In genomic region chr4:137636597-137636996, GRCm38 (mm10) we compare ENCODE assay signal across 27 mouse cellular contexts. TPM values are rescaled to one million over a fixed set of nuclear protein-coding genes. Genes with fewer than 3 reads are reported as not detected.
A peak's percentile ranks its signal among the peaks of the same experiment; 100 is the strongest.
DNase-seq lines count a peak whose midpoint lies in the region; ATAC-seq and TF ChIP-seq lines count a peak whose summit lies in the region.
"Had no signal": no experiment of that assay in that cellular context is flagged by ENCODE, and none has a peak within 500 bp of the region (broad histone marks: within the 10 kb centered on the region; RNA-seq: fewer than 3 reads in every experiment).

No protein-coding gene starts in this region.

- TF ChIP-seq CTCF in hindbrain, postnatal 0 days (IDR thresholded peaks at IDR 0.05; ENCODE audit: low read depth), result peak; percentile 21; the same call in 1 of the 2 replicates
- peak; percentile 32; the same call in 1 of the 2 replicates for TF ChIP-seq CTCF in liver, postnatal 0 days (IDR thresholded peaks at IDR 0.05; ENCODE audit: low read depth)

- no peaks in the 10 kb centered on the region for H3K9me3 ChIP-seq in hindbrain, postnatal 0 days (ENCODE audit: low read length)
- H3K9me3 ChIP-seq in hindbrain, embryonic 16.5 days (ENCODE audit: control insufficient read depth, low read length), result no peaks in the 10 kb centered on the region
- no peaks in the 10 kb centered on the region for H3K9me3 ChIP-seq in liver, postnatal 0 days (ENCODE audit: low read length)
- H3K9me3 ChIP-seq in liver, embryonic 11.5 days (ENCODE audit: control insufficient read depth, low read length), result no peaks in the 10 kb centered on the region
- no peaks in the 10 kb centered on the region for H3K9me3 ChIP-seq in midbrain, embryonic 10.5 days (replicated peaks)
- H3K9me3 ChIP-seq: embryonic facial prominence, embryonic 12.5 days; G1E; heart, embryonic 10.5 days; heart, embryonic 15.5 days; kidney, embryonic 15.5 days; limb, embryonic 12.5 days; midbrain, embryonic 12.5 days; neural tube, embryonic 13.5 days had no signal

- H3K4me3 ChIP-seq in hindbrain, postnatal 0 days (ENCODE audit: low read length), result no peak overlapping the region
- H3K4me3 ChIP-seq in hindbrain, embryonic 16.5 days (ENCODE audit: low read length), result no peak overlapping the region
- no peak overlapping the region for H3K4me3 ChIP-seq in liver, postnatal 0 days (ENCODE audit: low read depth, low read length)
- H3K4me3 ChIP-seq in liver, embryonic 11.5 days (ENCODE audit: low read depth, low read length), result no peak overlapping the region
- H3K4me3 ChIP-seq in midbrain, embryonic 10.5 days, result no peak overlapping the region
- H3K4me3 ChIP-seq: embryonic facial prominence, embryonic 12.5 days; heart, embryonic 10.5 days; heart, embryonic 15.5 days; kidney, embryonic 15.5 days; limb, embryonic 12.5 days; midbrain, embryonic 12.5 days; neural tube, embryonic 13.5 days had no signal

- peaks cover 72% of the 10 kb centered on the region for H3K36me3 ChIP-seq in hindbrain, postnatal 0 days (ENCODE audit: insufficient read depth, low read length)
- peaks cover 38% of the 10 kb centered on the region for H3K36me3 ChIP-seq in hindbrain, embryonic 16.5 days (ENCODE audit: control insufficient read depth, insufficient read depth, low read length)
- peaks cover 74% of the 10 kb centered on the region for H3K36me3 ChIP-seq in liver, postnatal 0 days (replicated peaks; ENCODE audit: insufficient read depth, low read length)
- peaks cover 56% of the 10 kb centered on the region for H3K36me3 ChIP-seq in liver, embryonic 11.5 days (ENCODE audit: control insufficient read depth, insufficient read depth, low read length)
- peaks cover 100% of the 10 kb centered on the region for H3K36me3 ChIP-seq in midbrain, embryonic 10.5 days

- no peak overlapping the region for H3K4me2 ChIP-seq in hindbrain, postnatal 0 days (ENCODE audit: low read depth, low read length)
- H3K4me2 ChIP-seq in hindbrain, embryonic 16.5 days (ENCODE audit: low read length), result no peak overlapping the region
- H3K4me2 ChIP-seq in liver, postnatal 0 days (ENCODE audit: low read depth, low read length), result no peak overlapping the region
- no peak overlapping the region for H3K4me2 ChIP-seq in liver, embryonic 11.5 days
- H3K4me2 ChIP-seq: embryonic facial prominence, embryonic 12.5 days; heart, embryonic 15.5 days; kidney, embryonic 15.5 days; limb, embryonic 12.5 days; midbrain, embryonic 12.5 days; neural tube, embryonic 13.5 days had no signal

- no peaks in the 10 kb centered on the region for H3K4me1 ChIP-seq in hindbrain, postnatal 0 days (ENCODE audit: insufficient read depth, low read length)
- H3K4me1 ChIP-seq in hindbrain, embryonic 16.5 days (ENCODE audit: control insufficient read depth, insufficient read depth, low read depth, low read length), result no peaks in the 10 kb centered on the region
- peaks cover 6% of the 10 kb centered on the region; the same call in 1 of the 2 replicates for H3K4me1 ChIP-seq in liver, postnatal 0 days (ENCODE audit: insufficient read depth)
- H3K4me1 ChIP-seq in liver, embryonic 11.5 days (replicated peaks; ENCODE audit: control insufficient read depth, insufficient read depth, low read length), result peaks cover 4% of the 10 kb centered on the region; the same call in 1 of the 2 replicates
- no peaks in the 10 kb centered on the region for H3K4me1 ChIP-seq in midbrain, embryonic 10.5 days
- H3K4me1 ChIP-seq: embryonic facial prominence, embryonic 12.5 days; limb, embryonic 12.5 days; neural tube, embryonic 13.5 days had no signal

- H3K9ac ChIP-seq in hindbrain, postnatal 0 days (replicated peaks; ENCODE audit: low read length), result no peak overlapping the region
- H3K9ac ChIP-seq in hindbrain, embryonic 16.5 days (ENCODE audit: low read depth, low read length), result no peak overlapping the region
- H3K9ac ChIP-seq in liver, postnatal 0 days (replicated peaks), result no peak overlapping the region
- H3K9ac ChIP-seq in liver, embryonic 11.5 days (ENCODE audit: low read depth, low read length), result no peak overlapping the region
- H3K9ac ChIP-seq: embryonic facial prominence, embryonic 12.5 days; heart, embryonic 15.5 days; kidney, embryonic 15.5 days; limb, embryonic 12.5 days; midbrain, embryonic 12.5 days; neural tube, embryonic 13.5 days had no signal

- WGBS in hindbrain, postnatal 0 days, result 86% methylated on average over 3 of the region's 3 CpGs
- 81% methylated on average over 3 of the region's 3 CpGs for WGBS in hindbrain, embryonic 16.5 days
- 85% methylated on average over 3 of the region's 3 CpGs for WGBS in liver, postnatal 0 days (ENCODE audit: insufficient replicate concordance)
- WGBS in liver, embryonic 11.5 days, result 89% methylated on average over 3 of the region's 3 CpGs
- 88% methylated on average over 3 of the region's 3 CpGs for WGBS in midbrain, embryonic 10.5 days

- no peak overlapping the region for H3K27ac ChIP-seq in hindbrain, postnatal 0 days
- H3K27ac ChIP-seq in hindbrain, embryonic 16.5 days (ENCODE audit: low read depth, low read length), result no peak overlapping the region
- H3K27ac ChIP-seq in liver, postnatal 0 days (ENCODE audit: low read depth), result no peak overlapping the region
- H3K27ac ChIP-seq in liver, embryonic 11.5 days (ENCODE audit: low read depth, low read length), result no peak overlapping the region
- no peak overlapping the region for H3K27ac ChIP-seq in midbrain, embryonic 10.5 days (replicated peaks)
- H3K27ac ChIP-seq: embryonic facial prominence, embryonic 12.5 days; heart, embryonic 10.5 days; heart, embryonic 15.5 days; kidney, embryonic 15.5 days; limb, embryonic 12.5 days; midbrain, embryonic 12.5 days; neural tube, embryonic 13.5 days had no signal

- TF ChIP-seq EP300 in liver, postnatal 0 days (IDR thresholded peaks at IDR 0.05; ENCODE audit: low read depth), result no peak

- ATAC-seq in hindbrain, postnatal 0 days, result no peak
- no peak for ATAC-seq in hindbrain, embryonic 16.5 days
- ATAC-seq in liver, postnatal 0 days, result no peak
- ATAC-seq in liver, embryonic 11.5 days (replicated peaks; ENCODE audit: low FRiP score), result no peak
- ATAC-seq: activated CD4-positive, CD25-positive, alpha-beta regulatory T cell, adult 4 months; forebrain, embryonic 14.5 days had no signal

- no peak for DNase-seq in hindbrain, postnatal 0 days (ENCODE audit: low spot score)
- no peak for DNase-seq in liver, postnatal 0 days
- DNase-seq in liver, embryonic 11.5 days (ENCODE audit: low spot score), result no peak
- DNase-seq in 416B (ENCODE audit: low read depth) (peak; percentile 38), NIH3T3 (ENCODE audit: low read depth) (peak; percentile 11)
- no peak for DNase-seq in midbrain, embryonic 10.5 days (ENCODE audit: low spot score)
- DNase-seq in embryo, embryonic 10.5 days (ENCODE audit: low spot score), result no peak
- DNase-seq: adrenal gland, adult 2 months; adrenal gland, postnatal 36 days; cerebellum, adult 2 months; cerebellum, postnatal 25 days; gastrocnemius, postnatal 10 days; kidney, adult 11 months; kidney, postnatal 4 days; lung, postnatal 10 days had no signal

- H3K27me3 ChIP-seq in hindbrain, postnatal 0 days (ENCODE audit: insufficient read depth, low read length), result no peaks in the 10 kb centered on the region
- no peaks in the 10 kb centered on the region for H3K27me3 ChIP-seq in hindbrain, embryonic 16.5 days (replicated peaks; ENCODE audit: control insufficient read depth, insufficient read depth, low read length)
- H3K27me3 ChIP-seq in liver, postnatal 0 days (ENCODE audit: insufficient read depth, low read length), result no peaks in the 10 kb centered on the region
- no peaks in the 10 kb centered on the region for H3K27me3 ChIP-seq in liver, embryonic 11.5 days (replicated peaks; ENCODE audit: control insufficient read depth, insufficient read depth, low read length)
- H3K27me3 ChIP-seq in midbrain, embryonic 10.5 days (ENCODE audit: low read depth, poor library complexity, severe bottlenecking), result no peaks in the 10 kb centered on the region
- H3K27me3 ChIP-seq: CH12.LX; embryonic facial prominence, embryonic 12.5 days; heart, embryonic 15.5 days; kidney, embryonic 15.5 days; limb, embryonic 12.5 days; midbrain, embryonic 12.5 days; neural tube, embryonic 13.5 days had no signal

RNA-seq across cellular contexts. Expression of gene Rap1gap, which starts 27.9 kb away (rescaled TPM):
- 277 and 282 TPM in 2 replicates for total RNA-seq in hindbrain, postnatal 0 days (2014; rRNA removed)
- 105 and 110 TPM in 2 replicates for polyA plus RNA-seq in hindbrain, postnatal 0 days (2015; fragmentation: Nextera tagmentation; extraction: Ambion mirVana)
- polyA plus RNA-seq in hindbrain, embryonic 16.5 days (2015; fragmentation: Nextera tagmentation; extraction: Ambion mirVana), result 119 and 120 TPM in 2 replicates
- 12.8 and 15.6 TPM in 2 replicates for polyA plus RNA-seq in liver, postnatal 0 days (2015; fragmentation: Nextera tagmentation; extraction: Ambion mirVana)
- polyA plus RNA-seq in liver, embryonic 11.5 days (2014; fragmentation: Nextera tagmentation; extraction: Ambion mirVana), result 3.2 and 4.1 TPM in 2 replicates
- polyA plus RNA-seq in midbrain, embryonic 10.5 days (2016; fragmentation: Nextera tagmentation; extraction: Ambion mirVana), result 4.5 and 6.0 TPM in 2 replicates
- total RNA-seq: G1E had no signal
- polyA plus RNA-seq: G1E had no signal

RNA-seq across cellular contexts. Expression of gene Usp48, which starts 43.0 kb away (rescaled TPM):
- 61.8 and 63.8 TPM in 2 replicates for total RNA-seq in hindbrain, postnatal 0 days (2014; rRNA removed)
- polyA plus RNA-seq in hindbrain, postnatal 0 days (2015; fragmentation: Nextera tagmentation; extraction: Ambion mirVana), result 43.9 and 45.6 TPM in 2 replicates
- 55.7 and 60.7 TPM in 2 replicates for polyA plus RNA-seq in hindbrain, embryonic 16.5 days (2015; fragmentation: Nextera tagmentation; extraction: Ambion mirVana)
- polyA plus RNA-seq in liver, postnatal 0 days (2015; fragmentation: Nextera tagmentation; extraction: Ambion mirVana), result 23.3 and 28.4 TPM in 2 replicates
- polyA plus RNA-seq in liver, embryonic 11.5 days (2014; fragmentation: Nextera tagmentation; extraction: Ambion mirVana), result 65.7 and 70.3 TPM in 2 replicates
- polyA plus RNA-seq in midbrain, embryonic 10.5 days (2016; fragmentation: Nextera tagmentation; extraction: Ambion mirVana), result 72.4 and 72.9 TPM in 2 replicates

Comparison
In these comparisons a context has a peak if more than half of its experiments do, and no peak if none do; other contexts are left out.
1. DNase-seq: peak in 416B (single experiment) and NIH3T3 (single experiment); none in hindbrain, postnatal 0 days (single experiment), liver, postnatal 0 days (single experiment), liver, embryonic 11.5 days (single experiment), midbrain, embryonic 10.5 days (single experiment) and embryo, embryonic 10.5 days (single experiment).